Mouse (Mus musculus): ENCODE results near the gene Esyt2. TPM values are rescaled to one million over a fixed set of nuclear protein-coding genes. Genes with fewer than 3 reads are reported as not detected.

Gene Esyt2
- total and polyA plus RNA-seq, 3 experiments: 7.5 to 27.8 (median 24.6) TPM

DNA sequence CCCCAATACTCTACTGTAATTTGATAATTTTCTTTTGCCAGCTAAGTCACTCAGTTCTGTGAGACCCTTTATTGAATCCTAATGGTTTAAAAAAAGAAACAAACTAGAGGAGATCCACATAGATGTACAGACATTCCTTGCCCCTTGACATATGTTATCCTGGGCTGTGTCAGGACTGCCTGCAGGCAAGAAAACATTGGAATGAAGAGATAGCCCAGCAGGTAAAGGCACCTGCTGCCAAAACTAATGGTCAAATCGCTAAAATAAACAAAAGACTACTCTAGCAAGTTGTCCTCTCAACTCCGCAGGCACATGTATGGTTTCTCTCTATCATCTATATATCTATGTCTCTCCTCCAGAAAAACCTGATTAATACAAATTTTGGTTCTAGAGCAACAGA lies 102.1 kb downstream of the Esyt2 start:
- TF ChIP-seq POLR2A (IDR thresholded peaks at IDR 0.05; ENCODE audit: insufficient read depth, low read depth, low read length) (no peak), EP300 (IDR thresholded peaks at IDR 0.05; ENCODE audit: insufficient read depth, low read depth, low read length) (no peak), CTCF (IDR thresholded peaks at IDR 0.05) (no peak)
- Histone ChIP-seq H3K27ac (no peak overlapping the region), H3K27me3 (ENCODE audit: control insufficient read depth, insufficient read depth, low read length) (no peaks in the 10 kb centered on the region), H3K9ac (ENCODE audit: low read depth, low read length) (no peak overlapping the region), H3K4me3 (no peak overlapping the region), H3K36me3 (ENCODE audit: control insufficient read depth, insufficient read depth, low read length) (no peaks in the 10 kb centered on the region; the same call in 1 of the 2 replicates), H3K79me2 (replicated peaks; ENCODE audit: control insufficient read depth, insufficient read depth, low read length) (no peaks in the 10 kb centered on the region), H3K4me1 (ENCODE audit: control insufficient read depth, insufficient read depth, low read length) (no peaks in the 10 kb centered on the region)
- intact Hi-C loops (cut with DNase I): no loop called here
- WGBS: 88% methylated on average over 2 of the region's 2 CpGs
- no peak for DNase-seq

DNA sequence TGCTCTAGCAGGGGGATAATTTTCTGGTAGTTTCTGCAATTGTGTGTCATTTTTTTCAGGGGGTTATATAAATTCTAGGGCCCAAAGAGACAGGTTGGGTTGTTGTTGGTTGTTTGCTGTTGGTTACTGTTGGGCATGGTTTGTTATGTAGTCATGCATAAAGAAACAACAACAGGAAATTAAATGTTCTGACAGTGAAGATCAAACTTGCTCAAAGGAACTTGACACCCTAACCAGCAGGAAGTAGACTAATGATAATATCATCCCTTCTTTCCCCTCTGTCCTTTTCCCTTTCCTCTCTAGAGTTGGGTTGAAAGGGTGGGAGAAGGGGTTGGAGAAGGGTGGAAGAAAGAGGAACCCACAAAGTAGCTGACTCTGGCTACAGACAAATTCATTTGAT lies 103.0 kb downstream of the Esyt2 start:
- no peak overlapping the region for H3K9ac ChIP-seq (ENCODE audit: low read depth, low read length)
- H3K27me3 ChIP-seq (ENCODE audit: control insufficient read depth, insufficient read depth, low read length): no peaks in the 10 kb centered on the region
- no peak for TF ChIP-seq CTCF (IDR thresholded peaks at IDR 0.05)
- TF ChIP-seq POLR2A (IDR thresholded peaks at IDR 0.05; ENCODE audit: insufficient read depth, low read depth, low read length): no peak
- TF ChIP-seq EP300 (IDR thresholded peaks at IDR 0.05; ENCODE audit: insufficient read depth, low read depth, low read length): no peak
- no peak overlapping the region for H3K4me3 ChIP-seq
- no peaks in the 10 kb centered on the region; the same call in 1 of the 2 replicates for H3K36me3 ChIP-seq (ENCODE audit: control insufficient read depth, insufficient read depth, low read length)
- no peak for DNase-seq
- H3K79me2 ChIP-seq (replicated peaks; ENCODE audit: control insufficient read depth, insufficient read depth, low read length): no peaks in the 10 kb centered on the region
- intact Hi-C loops (cut with DNase I): no loop called here
- no peak overlapping the region for H3K27ac ChIP-seq
- H3K4me1 ChIP-seq (ENCODE audit: control insufficient read depth, insufficient read depth, low read length): no peaks in the 10 kb centered on the region

DNA sequence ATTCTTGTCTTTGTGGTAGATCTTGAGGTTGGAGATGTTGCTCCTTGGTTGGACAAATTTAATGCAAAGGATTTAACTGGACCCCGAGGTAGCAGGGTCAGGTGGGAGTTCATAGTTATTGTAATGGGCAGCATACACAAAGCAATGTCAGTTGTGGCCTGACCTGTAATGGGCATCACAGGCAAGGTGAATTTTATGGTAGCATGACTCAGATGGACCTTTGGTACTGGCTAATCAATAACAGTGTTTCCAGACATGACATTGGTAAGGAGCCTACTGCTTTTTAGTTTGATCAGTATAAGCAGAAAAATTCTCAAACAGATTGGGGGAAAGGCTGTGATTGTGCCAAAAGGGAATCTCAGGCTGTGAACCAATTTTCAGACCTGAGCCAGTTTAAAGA lies 105.8 kb downstream of the Esyt2 start:
- H3K4me3 ChIP-seq: no peak overlapping the region
- WGBS: 70% methylated on average over 1 of the region's 1 CpGs
- no peaks in the 10 kb centered on the region for H3K36me3 ChIP-seq (ENCODE audit: control insufficient read depth, insufficient read depth, low read length)
- H3K27me3 ChIP-seq (ENCODE audit: control insufficient read depth, insufficient read depth, low read length): no peaks in the 10 kb centered on the region
- no peak for DNase-seq
- TF ChIP-seq POLR2A (IDR thresholded peaks at IDR 0.05; ENCODE audit: insufficient read depth, low read depth, low read length) (no peak), CTCF (IDR thresholded peaks at IDR 0.05) (no peak), EP300 (IDR thresholded peaks at IDR 0.05; ENCODE audit: insufficient read depth, low read depth, low read length) (no peak)
- no peak overlapping the region for H3K27ac ChIP-seq
- no peaks in the 10 kb centered on the region for H3K4me1 ChIP-seq (ENCODE audit: control insufficient read depth, insufficient read depth, low read length)
- H3K79me2 ChIP-seq (replicated peaks; ENCODE audit: control insufficient read depth, insufficient read depth, low read length): no peaks in the 10 kb centered on the region
- no peak overlapping the region for H3K9ac ChIP-seq (ENCODE audit: low read depth, low read length)
- intact Hi-C loops (cut with DNase I): no loop called here

DNA sequence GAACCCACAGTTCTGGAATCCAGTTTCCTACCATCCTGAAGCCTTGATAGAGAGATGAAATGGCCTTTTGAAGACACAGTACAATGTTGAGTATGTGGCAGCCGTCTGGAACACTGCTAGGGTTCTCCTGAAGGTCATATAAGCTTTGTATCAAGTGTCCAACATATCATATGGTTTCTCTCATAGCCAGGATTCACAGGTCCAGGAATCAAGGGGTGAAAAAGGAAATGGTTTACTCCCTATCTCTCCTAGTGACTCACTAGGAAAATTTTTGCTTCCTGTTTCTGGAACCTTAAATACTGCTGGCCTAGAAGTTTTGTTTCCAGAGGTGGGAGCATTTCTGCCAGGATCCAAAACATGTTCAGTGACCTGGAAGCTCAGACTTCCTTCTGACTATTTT lies 108.9 kb downstream of the Esyt2 start:
- Histone ChIP-seq H3K79me2 (replicated peaks; ENCODE audit: control insufficient read depth, insufficient read depth, low read length) (no peaks in the 10 kb centered on the region), H3K4me3 (no peak overlapping the region), H3K27ac (no peak overlapping the region), H3K9ac (ENCODE audit: low read depth, low read length) (no peak overlapping the region), H3K4me1 (ENCODE audit: control insufficient read depth, insufficient read depth, low read length) (no peaks in the 10 kb centered on the region), H3K27me3 (ENCODE audit: control insufficient read depth, insufficient read depth, low read length) (no peaks in the 10 kb centered on the region), H3K36me3 (ENCODE audit: control insufficient read depth, insufficient read depth, low read length) (no peaks in the 10 kb centered on the region)
- no peak for DNase-seq
- no peak for TF ChIP-seq EP300 (IDR thresholded peaks at IDR 0.05; ENCODE audit: insufficient read depth, low read depth, low read length)
- TF ChIP-seq POLR2A (IDR thresholded peaks at IDR 0.05; ENCODE audit: insufficient read depth, low read depth, low read length): no peak
- 12% methylated on average over 1 of the region's 1 CpGs for whole genome bisulfite sequencing
- intact Hi-C loops (cut with DNase I): no loop called here

DNA sequence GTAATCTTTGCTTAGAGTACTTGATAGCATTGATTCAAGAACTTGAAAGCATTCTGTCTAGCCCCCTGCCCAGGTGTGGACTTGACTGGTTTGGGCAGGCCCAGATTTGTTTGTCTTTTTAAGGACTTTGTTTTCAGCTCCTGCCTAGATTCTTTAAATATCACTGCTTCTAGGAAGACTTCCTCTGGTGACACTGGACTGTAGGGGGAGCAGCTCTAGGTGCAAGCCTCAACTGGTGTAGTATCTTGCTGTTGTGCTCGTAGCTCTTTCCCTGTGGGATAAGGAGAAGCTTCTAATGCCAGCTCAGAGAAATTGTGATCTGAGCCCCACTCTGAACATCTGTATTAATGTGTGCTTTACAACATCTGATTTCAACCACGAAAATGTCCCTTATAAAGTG lies 113.3 kb downstream of the Esyt2 start:
- TF ChIP-seq EP300 (IDR thresholded peaks at IDR 0.05; ENCODE audit: insufficient read depth, low read depth, low read length) (no peak), POLR2A (IDR thresholded peaks at IDR 0.05; ENCODE audit: insufficient read depth, low read depth, low read length) (no peak), CTCF (IDR thresholded peaks at IDR 0.05) (no peak)
- DNase-seq: no peak
- Histone ChIP-seq H3K79me2 (replicated peaks; ENCODE audit: control insufficient read depth, insufficient read depth, low read length) (no peaks in the 10 kb centered on the region), H3K36me3 (ENCODE audit: control insufficient read depth, insufficient read depth, low read length) (no peaks in the 10 kb centered on the region), H3K4me3 (no peak overlapping the region), H3K27me3 (ENCODE audit: control insufficient read depth, insufficient read depth, low read length) (no peaks in the 10 kb centered on the region), H3K9ac (ENCODE audit: low read depth, low read length) (no peak overlapping the region), H3K27ac (no peak overlapping the region), H3K4me1 (ENCODE audit: control insufficient read depth, insufficient read depth, low read length) (no peaks in the 10 kb centered on the region)
- WGBS: 75% methylated on average over 2 of the region's 2 CpGs
- intact Hi-C loops (cut with DNase I): no loop called here

DNA sequence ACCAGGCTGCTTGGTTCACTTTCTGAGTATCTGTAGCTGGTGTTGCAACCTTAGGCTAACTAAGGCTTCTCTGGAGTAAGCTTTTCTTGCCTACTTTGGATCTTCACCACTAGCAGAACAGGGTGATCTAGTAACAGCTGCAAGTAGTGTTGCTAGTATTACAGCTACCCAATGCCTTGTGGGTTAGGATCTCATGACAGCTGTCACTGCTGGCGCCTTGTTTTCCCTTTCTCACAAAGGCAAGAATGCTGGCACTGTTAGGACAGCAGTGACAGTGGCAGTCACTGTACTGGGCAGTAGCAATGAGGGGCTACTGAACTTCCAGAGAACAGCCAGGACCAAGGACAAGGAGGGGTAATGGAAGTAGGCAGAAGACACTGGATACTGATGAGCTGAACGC lies 114.3 kb downstream of the Esyt2 start:
- WGBS: 88% methylated on average over 2 of the region's 2 CpGs
- TF ChIP-seq CTCF (IDR thresholded peaks at IDR 0.05) (no peak), POLR2A (IDR thresholded peaks at IDR 0.05; ENCODE audit: insufficient read depth, low read depth, low read length) (no peak), EP300 (IDR thresholded peaks at IDR 0.05; ENCODE audit: insufficient read depth, low read depth, low read length) (no peak)
- no peaks in the 10 kb centered on the region for H3K27me3 ChIP-seq (ENCODE audit: control insufficient read depth, insufficient read depth, low read length)

More for the DNA sequence above, 114.3 kb downstream of the Esyt2 start:
- no peak for DNase-seq
- Histone ChIP-seq H3K4me3 (no peak overlapping the region), H3K79me2 (replicated peaks; ENCODE audit: control insufficient read depth, insufficient read depth, low read length) (no peaks in the 10 kb centered on the region), H3K9ac (ENCODE audit: low read depth, low read length) (no peak overlapping the region), H3K27ac (no peak overlapping the region), H3K4me1 (ENCODE audit: control insufficient read depth, insufficient read depth, low read length) (no peaks in the 10 kb centered on the region), H3K36me3 (ENCODE audit: control insufficient read depth, insufficient read depth, low read length) (no peaks in the 10 kb centered on the region)
- intact Hi-C loops (cut with DNase I): no loop called here
